Mouse (Mus musculus) midbrain, embryonic 12.5 days (tissue): ENCODE measurements around the gene Slc6a9. TPM values are rescaled to one million over a fixed set of nuclear protein-coding genes. Genes with fewer than 3 reads are reported as not detected.
A peak's percentile ranks its signal among the peaks of the same experiment; 100 is the strongest.

Experiments used
- ATAC-seq: fragments of 200-750 bp; cut with Nextera tagmentation; 2 replicates; pipeline ENCODE4 v1.8.0; 2017; ENCODE audit warnings: low read depth, moderate TSS enrichment, moderate library complexity; ENCODE audit not compliant: low FRiP score
- H3K27ac ChIP-seq: fragments of 300-500 bp; sonication (generic); replicated peaks from 2 replicates; pipeline ENCODE4 v1.5.1; 2016; ENCODE audit warnings: mild to moderate bottlenecking
- H3K27me3 ChIP-seq: fragments of 300-500 bp; sonication (generic); 2 replicates; pipeline ENCODE4 v1.6.1; 2016; ENCODE audit warnings: mild to moderate bottlenecking
- H3K36me3 ChIP-seq: fragments of 300-500 bp; sonication (generic); 2 replicates; pipeline ENCODE4 v1.6.1; 2016
- H3K4me1 ChIP-seq: fragments of 300-500 bp; sonication (generic); 2 replicates; pipeline ENCODE4 v1.6.1; 2016
- H3K4me2 ChIP-seq: fragments of 300-500 bp; sonication (generic); replicated peaks from 2 replicates; pipeline ENCODE4 v1.6.1; 2016; ENCODE audit warnings: mild to moderate bottlenecking, moderate library complexity
- H3K4me3 ChIP-seq: fragments of 300-500 bp; sonication (generic); 2 replicates; pipeline ENCODE4 v1.5.1; 2016; ENCODE audit warnings: mild to moderate bottlenecking
- H3K9ac ChIP-seq: fragments of 300-500 bp; sonication (generic); replicated peaks from 2 replicates; pipeline ENCODE4 v1.6.1; 2016; ENCODE audit warnings: mild to moderate bottlenecking, moderate library complexity
- H3K9me3 ChIP-seq: fragments of 300-500 bp; sonication (generic); 2 replicates; pipeline ENCODE4 v1.6.1; 2016; ENCODE audit warnings: mild to moderate bottlenecking
- WGBS: fragments of 180-500 bp; shearing (Covaris S2); methylation state at CpG from one replicate; pipeline ENCODE4 v1.1.7; 2016; 5-methylcytosine and 5-hydroxymethylcytosine counted together
- polyA plus RNA-seq: library from polyadenylated mRNA; unstranded; fragments of >200 nt; fragmentation: Nextera tagmentation; extraction: Ambion mirVana; gene quantifications from 2 replicates; pipeline ENCODE4 v1.2.1, GENCODE M21; 2016

The Slc6a9 gene
- polyA plus RNA-seq, 1 experiment from 2014 or later: 10.4 TPM

- no peaks in the 10 kb centered on the region for H3K9me3 ChIP-seq
Observed at GRCm38 (mm10) chr4:117830124-117830551, 4.2 kb upstream of the Slc6a9 start.

GRCm38 (mm10) chr4:117830801-117831200 is 3.5 kb upstream of the Slc6a9 start:
- Histone ChIP-seq H3K4me3 (no peak overlapping the region), H3K36me3 (no peaks in the 10 kb centered on the region), H3K27me3 (peaks cover 38% of the 10 kb centered on the region), H3K9me3 (no peaks in the 10 kb centered on the region), H3K4me2 (no peak overlapping the region), H3K4me1 (peaks cover 17% of the 10 kb centered on the region), H3K9ac (no peak overlapping the region), H3K27ac (no peak overlapping the region)
- 92% methylated on average over 9 of the region's 9 CpGs for WGBS
- no peak for ATAC-seq

More at GRCm38 (mm10) chr4:117830124-117830551, 4.2 kb upstream of the Slc6a9 start:
- H3K36me3 ChIP-seq: no peaks in the 10 kb centered on the region
- peak overlapping the region; percentile 30 for H3K4me2 ChIP-seq
- H3K27ac ChIP-seq: 0 out of 2 replicates have a peak overlapping the region, but pooled peaks have one; percentile 30
- ATAC-seq: peak; percentile 49
- peak overlapping the region; percentile 20; the same call in 1 of the 2 replicates for H3K9ac ChIP-seq
- peaks cover 17% of the 10 kb centered on the region for H3K4me1 ChIP-seq
- 12% methylated on average over 5 of the region's 5 CpGs for WGBS
- H3K4me3 ChIP-seq: no peak overlapping the region
- peaks cover 38% of the 10 kb centered on the region for H3K27me3 ChIP-seq

GRCm38 (mm10) chr4:117831499-117831898 is 2.8 kb upstream of the Slc6a9 start:
- Histone ChIP-seq H3K27me3 (peaks cover 38% of the 10 kb centered on the region), H3K4me3 (no peak overlapping the region), H3K9ac (no peak overlapping the region), H3K4me2 (no peak overlapping the region), H3K4me1 (peaks cover 17% of the 10 kb centered on the region), H3K27ac (no peak overlapping the region), H3K9me3 (no peaks in the 10 kb centered on the region), H3K36me3 (no peaks in the 10 kb centered on the region)
- WGBS: 89% methylated on average over 2 of the region's 2 CpGs
- ATAC-seq: no peak

GRCm38 (mm10) chr4:117831920-117832691 is 2.2 kb upstream of the Slc6a9 start:
- Histone ChIP-seq H3K27ac (no peak overlapping the region), H3K27me3 (peaks cover 38% of the 10 kb centered on the region), H3K9ac (no peak overlapping the region), H3K4me1 (peaks cover 22% of the 10 kb centered on the region), H3K4me2 (no peak overlapping the region), H3K36me3 (no peaks in the 10 kb centered on the region), H3K4me3 (no peak overlapping the region), H3K9me3 (no peaks in the 10 kb centered on the region)
- 82% methylated on average over 9 of the region's 9 CpGs for WGBS
- ATAC-seq: no peak

- Histone ChIP-seq H3K4me3 (peak overlapping the region; percentile 75), H3K9ac (peak overlapping the region; percentile 86), H3K4me1 (peaks cover 17% of the 10 kb centered on the region), H3K9me3 (no peaks in the 10 kb centered on the region), H3K27me3 (peaks cover 35% of the 10 kb centered on the region), H3K27ac (peak overlapping the region; percentile 78), H3K4me2 (peak overlapping the region; percentile 97), H3K36me3 (no peaks in the 10 kb centered on the region)
- peak; percentile 25 for ATAC-seq
- under 1% methylated on average over 33 of the region's 36 CpGs for WGBS
Observed at GRCm38 (mm10) chr4:117834845-117835530, 682 bp downstream of the Slc6a9 start.

- Histone ChIP-seq H3K4me3 (peak overlapping the region; percentile 75), H3K27ac (peak overlapping the region; percentile 78), H3K27me3 (peaks cover 29% of the 10 kb centered on the region), H3K9ac (peak overlapping the region; percentile 86), H3K4me1 (peaks cover 14% of the 10 kb centered on the region; the same call in 1 of the 2 replicates), H3K9me3 (no peaks in the 10 kb centered on the region), H3K36me3 (no peaks in the 10 kb centered on the region), H3K4me2 (peak overlapping the region; percentile 97)
- ATAC-seq: peak; percentile 24
- under 1% methylated on average over 60 of the region's 60 CpGs for WGBS
Observed at GRCm38 (mm10) chr4:117835531-117836111, 1.3 kb downstream of the Slc6a9 start.

- Histone ChIP-seq H3K9ac (peak overlapping the region; percentile 86), H3K36me3 (no peaks in the 10 kb centered on the region), H3K27ac (peak overlapping the region; percentile 78), H3K27me3 (peaks cover 22% of the 10 kb centered on the region), H3K4me1 (peaks cover 14% of the 10 kb centered on the region; the same call in 1 of the 2 replicates), H3K9me3 (no peaks in the 10 kb centered on the region), H3K4me3 (peak overlapping the region; percentile 75), H3K4me2 (peak overlapping the region; percentile 97)
- peak; percentile 90 for ATAC-seq
- 1% methylated on average over 40 of the region's 48 CpGs for WGBS
Observed at GRCm38 (mm10) chr4:117836204-117836767, 2.0 kb downstream of the Slc6a9 start.

- WGBS: 76% methylated on average over 4 of the region's 4 CpGs
- peaks cover 15% of the 10 kb centered on the region for H3K27me3 ChIP-seq
- H3K9me3 ChIP-seq: no peaks in the 10 kb centered on the region
- ATAC-seq: no peak
- H3K4me2 ChIP-seq: no peak overlapping the region
- no peak overlapping the region for H3K4me3 ChIP-seq
- peaks cover 14% of the 10 kb centered on the region; the same call in 1 of the 2 replicates for H3K4me1 ChIP-seq
- H3K36me3 ChIP-seq: no peaks in the 10 kb centered on the region
- no peak overlapping the region for H3K9ac ChIP-seq
- H3K27ac ChIP-seq: no peak overlapping the region
Observed at GRCm38 (mm10) chr4:117837271-117837670, 3.0 kb downstream of the Slc6a9 start.

- Histone ChIP-seq H3K27ac (no peak overlapping the region), H3K36me3 (no peaks in the 10 kb centered on the region)
Observed at GRCm38 (mm10) chr4:117839366-117839765, 5.1 kb downstream of the Slc6a9 start.

GRCm38 (mm10) chr4:117840821-117841220 is 6.5 kb downstream of the Slc6a9 start:
- Histone ChIP-seq H3K9ac (no peak overlapping the region), H3K9me3 (no peaks in the 10 kb centered on the region), H3K27ac (no peak overlapping the region), H3K4me3 (no peak overlapping the region), H3K27me3 (no peaks in the 10 kb centered on the region), H3K36me3 (no peaks in the 10 kb centered on the region), H3K4me2 (no peak overlapping the region), H3K4me1 (peaks cover 7% of the 10 kb centered on the region; the same call in 1 of the 2 replicates)
- ATAC-seq: no peak
- 85% methylated on average over 5 of the region's 5 CpGs for WGBS

More at GRCm38 (mm10) chr4:117839366-117839765, 5.1 kb downstream of the Slc6a9 start:
- H3K4me2 ChIP-seq: no peak overlapping the region
- no peaks in the 10 kb centered on the region for H3K9me3 ChIP-seq
- 82% methylated on average over 6 of the region's 6 CpGs for WGBS
- H3K4me1 ChIP-seq: peaks cover 13% of the 10 kb centered on the region; the same call in 1 of the 2 replicates
- H3K27me3 ChIP-seq: peaks cover 4% of the 10 kb centered on the region
- no peak overlapping the region for H3K4me3 ChIP-seq
- H3K9ac ChIP-seq: no peak overlapping the region
- no peak for ATAC-seq

GRCm38 (mm10) chr4:117841566-117841965 is 7.3 kb downstream of the Slc6a9 start:
- no peaks in the 10 kb centered on the region for H3K9me3 ChIP-seq
- no peak overlapping the region for H3K9ac ChIP-seq
- WGBS: 85% methylated on average over 3 of the region's 3 CpGs
- H3K27ac ChIP-seq: no peak overlapping the region
- H3K4me3 ChIP-seq: no peak overlapping the region
- H3K36me3 ChIP-seq: no peaks in the 10 kb centered on the region
- no peak for ATAC-seq
- no peak overlapping the region for H3K4me2 ChIP-seq
- H3K27me3 ChIP-seq: no peaks in the 10 kb centered on the region
- peaks cover 7% of the 10 kb centered on the region; the same call in 1 of the 2 replicates for H3K4me1 ChIP-seq
